Mouse (Mus musculus): ENCODE results near the gene Hebp2. TPM values are rescaled to one million over a fixed set of nuclear protein-coding genes. Genes with fewer than 3 reads are reported as not detected.

The Hebp2 gene
- polyA plus RNA-seq, 1 experiment from 2014 or later: 3.0 TPM

DNA sequence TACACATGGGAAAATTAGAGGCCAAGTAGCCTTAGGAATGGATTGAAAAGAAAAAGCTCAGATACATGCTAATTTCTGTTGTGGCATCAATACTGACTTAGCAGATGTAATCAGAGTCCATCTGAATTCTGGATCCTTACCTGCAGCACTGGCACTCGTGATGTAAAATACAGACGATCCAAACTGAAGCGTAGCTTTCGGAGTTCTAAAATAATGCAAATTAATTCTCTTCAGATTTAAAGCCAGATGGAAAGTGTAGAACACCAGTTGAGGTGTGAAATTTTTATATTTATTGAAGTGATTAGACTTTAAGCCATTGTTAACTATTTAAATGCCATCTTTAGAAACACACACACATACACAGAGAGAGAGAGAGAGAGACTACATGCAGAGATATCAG lies 15.7 kb downstream of the Hebp2 start:
- ATAC-seq: no peak
- WGBS (ENCODE audit: insufficient replicate concordance): 83% methylated on average over 4 of the region's 4 CpGs
- no peak overlapping the region for H3K27ac ChIP-seq
- H3K4me2 ChIP-seq: no peak overlapping the region
- 0 out of 2 replicates have a peak, but pooled peaks cover 4% of the 10 kb centered on the region for H3K27me3 ChIP-seq (replicated peaks)
- H3K9ac ChIP-seq: no peak overlapping the region
- peaks cover 9% of the 10 kb centered on the region for H3K36me3 ChIP-seq
- H3K4me1 ChIP-seq: 0 out of 2 replicates have a peak, but pooled peaks cover 7% of the 10 kb centered on the region
- no peaks in the 10 kb centered on the region for H3K9me3 ChIP-seq (replicated peaks)
- H3K4me3 ChIP-seq: no peak overlapping the region

- H3K9ac ChIP-seq: no peak overlapping the region
- H3K27ac ChIP-seq: no peak overlapping the region
- no peaks in the 10 kb centered on the region for H3K9me3 ChIP-seq (replicated peaks)
- H3K4me1 ChIP-seq: 0 out of 2 replicates have a peak, but pooled peaks cover 7% of the 10 kb centered on the region
- no peak for ATAC-seq
- H3K4me2 ChIP-seq: no peak overlapping the region
- H3K4me3 ChIP-seq: no peak overlapping the region
- H3K36me3 ChIP-seq: peaks cover 12% of the 10 kb centered on the region
- 60% methylated on average over 4 of the region's 4 CpGs for WGBS (ENCODE audit: insufficient replicate concordance)
- 0 out of 2 replicates have a peak, but pooled peaks cover 4% of the 10 kb centered on the region for H3K27me3 ChIP-seq (replicated peaks)
Measured at GRCm38 (mm10) chr10:18529177-18529576, 16.7 kb downstream of the Hebp2 start.

DNA sequence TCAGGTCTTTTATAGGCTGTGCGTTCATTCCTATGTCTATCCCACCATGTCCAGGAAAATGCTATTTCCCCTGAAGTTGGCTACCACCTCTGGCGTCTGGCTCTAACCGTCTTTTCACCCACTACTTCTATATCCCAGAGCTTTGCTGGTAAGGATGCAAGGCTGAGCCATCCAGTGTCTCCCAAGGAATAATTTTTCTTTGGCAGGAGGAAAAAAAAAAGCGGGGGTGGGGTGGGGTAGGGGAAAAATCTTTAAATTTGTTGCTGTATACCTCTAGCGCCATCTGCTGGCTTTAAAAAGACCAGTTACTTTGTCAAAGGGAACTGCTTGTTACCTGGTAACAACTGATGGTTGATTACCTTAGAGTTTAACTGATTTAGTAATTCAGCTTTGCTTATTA lies 17.4 kb downstream of the Hebp2 start:
- Histone ChIP-seq H3K27ac (no peak overlapping the region), H3K27me3 (replicated peaks) (0 out of 2 replicates have a peak, but pooled peaks cover 4% of the 10 kb centered on the region), H3K4me3 (no peak overlapping the region), H3K4me1 (0 out of 2 replicates have a peak, but pooled peaks cover 7% of the 10 kb centered on the region), H3K4me2 (no peak overlapping the region), H3K36me3 (peaks cover 12% of the 10 kb centered on the region), H3K9me3 (replicated peaks) (no peaks in the 10 kb centered on the region), H3K9ac (no peak overlapping the region)
- ATAC-seq: no peak
- 54% methylated on average over 5 of the region's 5 CpGs for WGBS (ENCODE audit: insufficient replicate concordance)

DNA sequence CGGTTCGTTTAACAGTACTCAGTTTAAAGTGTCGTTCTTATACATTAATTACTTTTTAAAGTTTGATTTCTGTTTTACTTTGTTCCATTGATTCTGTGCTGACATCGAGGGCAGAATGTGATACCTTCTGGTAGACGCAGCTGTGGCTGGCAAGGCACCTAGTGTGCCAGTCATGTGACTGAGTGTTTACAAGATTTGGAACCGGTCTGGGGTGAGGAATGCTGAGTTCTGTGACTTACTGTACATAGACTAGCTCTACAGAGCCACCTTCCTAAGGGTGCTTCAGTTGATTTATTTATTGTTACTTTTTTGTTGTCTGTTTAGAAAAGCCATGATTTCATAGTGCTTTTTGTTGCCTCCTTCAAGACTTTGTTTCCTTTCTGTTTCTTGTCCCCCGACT lies 18.1 kb downstream of the Hebp2 start:
- H3K36me3 ChIP-seq: peaks cover 12% of the 10 kb centered on the region
- no peak overlapping the region for H3K4me3 ChIP-seq
- no peak for ATAC-seq
- no peak overlapping the region for H3K27ac ChIP-seq
- H3K4me1 ChIP-seq: 0 out of 2 replicates have a peak, but pooled peaks cover 7% of the 10 kb centered on the region
- 0 out of 2 replicates have a peak, but pooled peaks cover 4% of the 10 kb centered on the region for H3K27me3 ChIP-seq (replicated peaks)
- H3K9ac ChIP-seq: no peak overlapping the region
- no peaks in the 10 kb centered on the region for H3K9me3 ChIP-seq (replicated peaks)
- 65% methylated on average over 7 of the region's 7 CpGs for WGBS (ENCODE audit: insufficient replicate concordance)
- H3K4me2 ChIP-seq: no peak overlapping the region

DNA sequence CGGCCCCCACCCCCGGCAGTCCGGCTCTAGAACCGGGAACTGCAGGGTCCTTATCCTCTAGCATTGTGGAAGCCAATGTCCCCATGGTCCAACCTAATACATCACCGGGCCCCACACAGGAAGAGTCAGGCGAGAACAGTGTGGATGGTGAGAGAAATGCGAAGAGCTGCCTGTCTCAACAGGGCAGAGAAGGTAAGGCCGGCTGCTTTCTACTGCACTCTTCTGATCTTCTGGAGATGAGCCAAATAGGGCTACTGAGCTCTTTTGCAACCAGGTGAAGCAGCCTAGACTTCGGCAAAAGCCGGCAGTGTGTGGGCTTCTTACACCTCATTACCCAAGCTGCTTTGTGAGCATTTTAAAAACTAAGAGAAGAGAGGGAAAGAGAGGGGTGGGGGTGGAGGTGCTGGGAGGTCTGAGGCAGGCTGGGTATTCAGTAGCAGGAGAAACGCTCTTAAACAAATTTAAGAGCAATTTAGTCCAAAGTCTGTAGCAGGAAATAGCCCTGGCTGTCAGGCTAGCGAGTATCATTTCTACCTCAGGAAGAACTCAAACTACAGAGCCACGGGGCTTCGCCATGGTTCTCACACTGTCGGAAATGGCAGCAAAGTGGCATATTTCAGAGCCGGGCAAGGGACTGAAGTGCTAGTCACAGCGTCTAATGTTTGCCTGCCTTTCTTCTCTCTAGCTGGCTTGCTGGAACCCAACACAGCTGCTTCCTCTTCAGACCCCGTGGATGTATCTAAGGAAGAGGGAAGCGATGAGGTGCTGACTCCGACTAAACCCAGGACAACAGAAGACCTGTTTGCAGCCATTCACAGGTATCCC lies 18.8 kb downstream of the Hebp2 start:
- no peak overlapping the region for H3K4me2 ChIP-seq
- H3K36me3 ChIP-seq: peaks cover 12% of the 10 kb centered on the region
- 0 out of 2 replicates have a peak, but pooled peaks cover 4% of the 10 kb centered on the region for H3K27me3 ChIP-seq (replicated peaks)
- H3K27ac ChIP-seq: no peak overlapping the region
- ATAC-seq: no peak
- 0 out of 2 replicates have a peak, but pooled peaks cover 7% of the 10 kb centered on the region for H3K4me1 ChIP-seq
- no peak overlapping the region for H3K4me3 ChIP-seq
- H3K9me3 ChIP-seq (replicated peaks): no peaks in the 10 kb centered on the region
- WGBS (ENCODE audit: insufficient replicate concordance): 55% methylated on average over 20 of the region's 20 CpGs
- H3K9ac ChIP-seq: no peak overlapping the region

GRCm38 (mm10) chr10:18526184-18526850 lies 19.6 kb downstream of the Hebp2 start:
- H3K27ac ChIP-seq: no peak overlapping the region
- WGBS (ENCODE audit: insufficient replicate concordance): 78% methylated on average over 22 of the region's 22 CpGs

GRCm38 (mm10) chr10:18525726-18526125 lies 20.1 kb downstream of the Hebp2 start:
- peaks cover 3% of the 10 kb centered on the region; the same call in 1 of the 2 replicates for H3K36me3 ChIP-seq
- no peak overlapping the region for H3K4me3 ChIP-seq
- H3K27ac ChIP-seq: no peak overlapping the region
- whole genome bisulfite sequencing (ENCODE audit: insufficient replicate concordance): 66% methylated on average over 9 of the region's 9 CpGs
- 0 out of 2 replicates have a peak, but pooled peaks cover 4% of the 10 kb centered on the region for H3K27me3 ChIP-seq (replicated peaks)
- no peak for ATAC-seq
- H3K9ac ChIP-seq: no peak overlapping the region
- H3K4me2 ChIP-seq: no peak overlapping the region
- no peaks in the 10 kb centered on the region for H3K9me3 ChIP-seq (replicated peaks)
- 0 out of 2 replicates have a peak, but pooled peaks cover 7% of the 10 kb centered on the region for H3K4me1 ChIP-seq

More at GRCm38 (mm10) chr10:18526184-18526850, 19.6 kb downstream of the Hebp2 start:
- Histone ChIP-seq H3K36me3 (peaks cover 7% of the 10 kb centered on the region), H3K27me3 (replicated peaks) (0 out of 2 replicates have a peak, but pooled peaks cover 4% of the 10 kb centered on the region), H3K4me3 (no peak overlapping the region), H3K9ac (no peak overlapping the region), H3K9me3 (replicated peaks) (no peaks in the 10 kb centered on the region), H3K4me2 (no peak overlapping the region), H3K4me1 (0 out of 2 replicates have a peak, but pooled peaks cover 7% of the 10 kb centered on the region)
- ATAC-seq: no peak

DNA sequence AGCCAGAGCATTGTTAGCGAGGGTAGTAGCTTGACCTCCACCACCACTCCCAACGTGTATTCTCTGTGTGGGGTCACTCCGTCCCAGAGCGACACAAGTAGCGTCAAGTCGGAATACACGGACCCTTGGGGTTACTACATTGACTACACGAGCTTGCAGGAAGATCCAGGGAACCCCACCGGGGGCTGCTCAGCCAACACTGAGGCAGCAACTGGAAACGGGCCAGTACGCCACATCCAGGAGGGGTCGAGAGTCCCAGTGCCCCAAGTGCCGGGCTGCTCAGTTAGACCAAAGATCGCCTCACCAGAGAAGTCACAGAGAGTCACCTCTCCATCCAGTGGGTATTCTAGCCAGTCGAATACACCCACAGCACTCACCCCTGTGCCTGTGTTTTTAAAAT lies 20.6 kb downstream of the Hebp2 start:
- H3K4me1 ChIP-seq: 0 out of 2 replicates have a peak, but pooled peaks cover 7% of the 10 kb centered on the region
- no peak overlapping the region for H3K9ac ChIP-seq
- H3K4me3 ChIP-seq: no peak overlapping the region
- H3K27ac ChIP-seq: no peak overlapping the region
- no peak for ATAC-seq
- H3K36me3 ChIP-seq: peaks cover 3% of the 10 kb centered on the region; the same call in 1 of the 2 replicates
- H3K9me3 ChIP-seq (replicated peaks): no peaks in the 10 kb centered on the region
- no peak overlapping the region for H3K4me2 ChIP-seq
- H3K27me3 ChIP-seq (replicated peaks): 0 out of 2 replicates have a peak, but pooled peaks cover 4% of the 10 kb centered on the region
- WGBS (ENCODE audit: insufficient replicate concordance): 73% methylated on average over 15 of the region's 15 CpGs

- WGBS (ENCODE audit: insufficient replicate concordance): 60% methylated on average over 2 of the region's 2 CpGs
- Histone ChIP-seq H3K27me3 (replicated peaks) (0 out of 2 replicates have a peak, but pooled peaks cover 4% of the 10 kb centered on the region), H3K36me3 (peaks cover 3% of the 10 kb centered on the region; the same call in 1 of the 2 replicates), H3K27ac (no peak overlapping the region), H3K9ac (no peak overlapping the region), H3K4me3 (no peak overlapping the region), H3K9me3 (replicated peaks) (no peaks in the 10 kb centered on the region), H3K4me1 (0 out of 2 replicates have a peak, but pooled peaks cover 7% of the 10 kb centered on the region), H3K4me2 (no peak overlapping the region)
- ATAC-seq: no peak
Measured at GRCm38 (mm10) chr10:18522556-18522955, 23.3 kb downstream of the Hebp2 start.

- H3K27ac ChIP-seq: no peak overlapping the region
- no peaks in the 10 kb centered on the region for H3K27me3 ChIP-seq (replicated peaks)
- H3K4me2 ChIP-seq: no peak overlapping the region
- 74% methylated on average over 11 of the region's 11 CpGs for WGBS (ENCODE audit: insufficient replicate concordance)
- no peaks in the 10 kb centered on the region for H3K9me3 ChIP-seq (replicated peaks)
- ATAC-seq: no peak
- no peak overlapping the region for H3K9ac ChIP-seq
- no peak overlapping the region for H3K4me3 ChIP-seq
- H3K4me1 ChIP-seq: no peaks in the 10 kb centered on the region
- H3K36me3 ChIP-seq: no peaks in the 10 kb centered on the region
Measured at GRCm38 (mm10) chr10:18511496-18511895, 34.4 kb downstream of the Hebp2 start.

GRCm38 (mm10) chr10:18510663-18511062 lies 35.2 kb downstream of the Hebp2 start:
- H3K27ac ChIP-seq: no peak overlapping the region
- H3K4me1 ChIP-seq: no peaks in the 10 kb centered on the region
- H3K27me3 ChIP-seq (replicated peaks): no peaks in the 10 kb centered on the region
- ATAC-seq: no peak
- no peaks in the 10 kb centered on the region for H3K9me3 ChIP-seq (replicated peaks)
- H3K36me3 ChIP-seq: no peaks in the 10 kb centered on the region
- 41% methylated on average over 3 of the region's 3 CpGs for WGBS (ENCODE audit: insufficient replicate concordance)
- H3K4me3 ChIP-seq: no peak overlapping the region
- H3K4me2 ChIP-seq: no peak overlapping the region
- H3K9ac ChIP-seq: no peak overlapping the region

GRCm38 (mm10) chr10:18508586-18508985 lies 37.3 kb downstream of the Hebp2 start:
- Histone ChIP-seq H3K9ac (no peak overlapping the region), H3K4me1 (no peaks in the 10 kb centered on the region), H3K27me3 (replicated peaks) (no peaks in the 10 kb centered on the region), H3K4me3 (no peak overlapping the region), H3K9me3 (replicated peaks) (no peaks in the 10 kb centered on the region), H3K4me2 (no peak overlapping the region), H3K36me3 (no peaks in the 10 kb centered on the region), H3K27ac (no peak overlapping the region)
- no peak for ATAC-seq
- 61% methylated on average over 1 of the region's 1 CpGs for WGBS (ENCODE audit: insufficient replicate concordance)
